Mouse (Mus musculus) T-cell, adult 2 months (primary cell): ENCODE measurements around the gene Lmo1.
"Not testable (repeated sequence)": the region's sequence is repeated elsewhere in the genome, so short reads cannot be mapped to it uniquely, and the experiment has no call there.

Experiments used
- DNase-seq: peaks from one replicate; pipeline ENCODE4 v3.0.0; 2022; ENCODE audit warnings: low spot score

Gene Lmo1

GRCm38 (mm10) chr7:109111000-109111399 lies 64.0 kb downstream of the Lmo1 start:
- no peak for DNase-seq

- no peak for DNase-seq
These were observed 70.1 kb downstream of the Lmo1 start for GRCm38 (mm10) chr7:109104894-109105293.

DNA sequence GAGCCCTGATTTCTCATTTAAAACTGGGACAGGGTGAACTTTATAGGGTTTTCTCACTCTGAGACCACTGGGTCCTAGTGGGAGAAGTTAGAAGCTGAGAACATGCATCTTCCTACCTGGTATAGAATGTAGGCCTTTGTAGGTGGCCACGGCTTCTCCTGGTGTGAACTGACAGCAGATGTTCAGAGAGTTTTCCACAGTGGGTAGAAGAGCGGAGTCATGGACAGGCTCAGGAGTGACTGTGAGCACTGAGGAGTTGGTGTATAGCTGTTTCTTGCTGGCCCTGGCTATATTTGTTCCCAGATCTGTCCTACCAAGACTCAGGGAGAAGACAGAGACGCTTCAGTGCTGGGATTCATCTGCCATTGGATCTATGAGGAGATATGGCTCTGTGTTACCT lies 73.8 kb downstream of the Lmo1 start:
- no peak for DNase-seq

- no peak for DNase-seq
These were observed 76.6 kb downstream of the Lmo1 start for GRCm38 (mm10) chr7:109098145-109099018.

DNA sequence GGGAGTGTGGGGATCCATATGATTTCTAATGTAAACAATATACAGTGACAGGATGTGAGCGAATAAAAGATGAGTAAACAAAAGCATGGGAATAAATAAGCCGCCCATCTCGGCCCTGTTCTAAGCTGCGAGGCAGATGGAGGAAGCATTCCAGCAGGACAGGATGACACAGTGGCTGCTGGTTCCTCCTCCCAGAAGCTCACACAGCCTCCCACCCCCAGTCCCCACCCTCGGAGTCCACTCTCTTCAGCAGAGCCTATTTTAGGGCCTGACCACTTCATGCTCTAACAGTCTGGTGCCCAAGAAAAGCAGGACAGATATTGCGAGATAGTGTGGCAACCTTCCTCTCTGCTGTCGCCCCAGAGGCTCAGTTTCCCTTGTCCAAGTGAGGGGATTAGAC lies 77.8 kb downstream of the Lmo1 start:
- no peak for DNase-seq

- no peak for DNase-seq
These were observed 78.4 kb downstream of the Lmo1 start for GRCm38 (mm10) chr7:109096618-109097017.

DNA sequence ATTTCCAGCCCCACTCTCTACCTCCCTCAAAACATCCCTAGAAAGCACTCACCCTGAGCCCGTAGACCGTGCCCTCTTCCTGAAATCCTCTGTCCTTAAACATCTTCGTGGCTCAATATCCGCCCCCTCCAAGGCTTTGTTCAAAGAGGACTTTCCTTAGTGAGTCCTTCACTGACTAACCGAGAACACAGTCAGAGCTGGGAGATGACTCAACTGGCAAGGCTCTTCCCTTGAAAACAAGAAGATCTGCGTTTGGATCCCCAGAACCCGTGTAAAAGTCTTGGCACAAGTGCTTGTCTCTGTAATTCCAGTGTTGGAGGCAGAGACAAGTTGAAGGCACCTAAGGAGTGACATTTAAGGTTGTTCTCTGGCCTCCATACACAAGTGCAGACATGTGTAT lies 80.7 kb downstream of the Lmo1 start:
- DNase-seq, result no peak

GRCm38 (mm10) chr7:109091316-109091715 lies 83.7 kb downstream of the Lmo1 start:
- DNase-seq, result not testable (repeated sequence)
